Mouse (Mus musculus): ENCODE measurements at regions not wholly inside any gene's neighbourhood (a gene's known extent, or its start where the extent isn't known, plus 50 kb on each side); places are given as distances from the start of the nearest gene placed in this dataset.

GRCm38 (mm10) chr13:45235236-45235635 is 154.3 kb upstream of the Mylip start:
- Histone ChIP-seq H3K36me3 (replicated peaks in 1 of 2; ENCODE audit: control insufficient read depth in 1 of 2, insufficient read depth in 1 of 2, low read length in 1 of 2) (no peaks in the 10 kb centered on the region), H3K4me1 (ENCODE audit: control insufficient read depth in 1 of 2, insufficient read depth in 2 of 2) (no peaks in the 10 kb centered on the region), H3K79me2 (replicated peaks; ENCODE audit: control insufficient read depth, extremely low read depth, insufficient read depth, poor library complexity, severe bottlenecking) (no peaks in the 10 kb centered on the region), H3K9me3 (replicated peaks; ENCODE audit: low read length) (no peaks in the 10 kb centered on the region), H3K4me2 (ENCODE audit: insufficient read depth, low read depth, poor library complexity, severe bottlenecking) (no peak overlapping the region), H3K9ac (ENCODE audit: insufficient read depth, low read depth) (no peak overlapping the region), H3K27me3 (replicated peaks) (peaks cover 2% of the 10 kb centered on the region), H3K4me3 (replicated peaks in 1 of 3; ENCODE audit: low read depth in 2 of 3, low read length in 2 of 3, poor library complexity in 1 of 3) (no peak overlapping the region), H3K27ac (ENCODE audit: insufficient read depth, low read depth) (no peak overlapping the region)
- in situ Hi-C loops (cut with MboI; ENCODE audit: low pct_ligation_motif_present, low pct_unique_long_range_greater_than_20kb, low sequenced_read_pairs): no loop called here
- TF ChIP-seq JUND (conservative IDR thresholded peaks at IDR 0.05; ENCODE audit: low read depth, low read length): no peak
- no peak for TF ChIP-seq NRF1 (IDR thresholded peaks at IDR 0.05; ENCODE audit: low read depth, low read length)
- TF ChIP-seq NELFE (IDR thresholded peaks at IDR 0.05; ENCODE audit: low read depth, low read length): no peak
- TF ChIP-seq JUN (IDR thresholded peaks at IDR 0.05; ENCODE audit: insufficient read depth, low read depth, low read length): no peak
- no peak for TF ChIP-seq POLR2AphosphoS2 (IDR thresholded peaks at IDR 0.05; ENCODE audit: low read depth, low read length)
- TF ChIP-seq RAD21 (IDR thresholded peaks at IDR 0.05; ENCODE audit: low read depth, low read length): no peak
- no peak for TF ChIP-seq UBTF (IDR thresholded peaks at IDR 0.05; ENCODE audit: low read depth, low read length)
- no peak for TF ChIP-seq TBP (conservative IDR thresholded peaks at IDR 0.05; ENCODE audit: low read depth, low read length)
- TF ChIP-seq MAFK (IDR thresholded peaks at IDR 0.05; ENCODE audit: insufficient replicate concordance, low read length): no peak
- no peak for TF ChIP-seq USF2 (conservative IDR thresholded peaks at IDR 0.05; ENCODE audit: low read depth, low read length)
- no peak for TF ChIP-seq ELF1 (IDR thresholded peaks at IDR 0.05; ENCODE audit: low read depth, low read length)
- TF ChIP-seq MEF2A (IDR thresholded peaks at IDR 0.05; ENCODE audit: borderline replicate concordance, low read depth, low read length): no peak
- TF ChIP-seq GABPA (IDR thresholded peaks at IDR 0.05; ENCODE audit: insufficient replicate concordance, low read depth, low read length): no peak
- TF ChIP-seq MYC (IDR thresholded peaks at IDR 0.05; ENCODE audit: low read depth, low read length): no peak
- no peak for TF ChIP-seq TCF12 (IDR thresholded peaks at IDR 0.05; ENCODE audit: low read depth, low read length)
- no peak for TF ChIP-seq CHD1 (IDR thresholded peaks at IDR 0.05; ENCODE audit: low read depth, low read length)
- TF ChIP-seq EP300 (IDR thresholded peaks at IDR 0.05; ENCODE audit: low read length): no peak
- no peak for TF ChIP-seq IRF4 (IDR thresholded peaks at IDR 0.05; ENCODE audit: low read depth, low read length)
- dilution Hi-C loops (cut with MboI; ENCODE audit: extremely low pct_ligation_motif_present, extremely low pct_unique_long_range_greater_than_20kb, low sequenced_read_pairs): no loop called here
- DNase-seq (ENCODE audit: extremely low read depth): no peak

GRCm38 (mm10) chr13:45238258-45238657 is 151.3 kb upstream of the Mylip start:
- in situ Hi-C loops (cut with MboI; ENCODE audit: low pct_ligation_motif_present, low pct_unique_long_range_greater_than_20kb, low sequenced_read_pairs): no loop called here
- Histone ChIP-seq H3K4me3 (replicated peaks in 1 of 3; ENCODE audit: low read depth in 2 of 3, low read length in 2 of 3, poor library complexity in 1 of 3) (no peak overlapping the region), H3K9me3 (replicated peaks; ENCODE audit: low read length) (no peaks in the 10 kb centered on the region), H3K79me2 (replicated peaks; ENCODE audit: control insufficient read depth, extremely low read depth, insufficient read depth, poor library complexity, severe bottlenecking) (no peaks in the 10 kb centered on the region), H3K36me3 (replicated peaks in 1 of 2; ENCODE audit: control insufficient read depth in 1 of 2, insufficient read depth in 1 of 2, low read length in 1 of 2) (no peaks in the 10 kb centered on the region), H3K27ac (ENCODE audit: insufficient read depth, low read depth) (no peak overlapping the region), H3K4me1 (ENCODE audit: control insufficient read depth in 1 of 2, insufficient read depth in 2 of 2) (no peaks in the 10 kb centered on the region), H3K4me2 (ENCODE audit: insufficient read depth, low read depth, poor library complexity, severe bottlenecking) (no peak overlapping the region), H3K9ac (ENCODE audit: insufficient read depth, low read depth) (no peak overlapping the region), H3K27me3 (replicated peaks) (peaks cover 2% of the 10 kb centered on the region)
- DNase-seq (ENCODE audit: extremely low read depth): no peak
- TF ChIP-seq ELF1 (IDR thresholded peaks at IDR 0.05; ENCODE audit: low read depth, low read length) (no peak), GABPA (IDR thresholded peaks at IDR 0.05; ENCODE audit: insufficient replicate concordance, low read depth, low read length) (no peak), NELFE (IDR thresholded peaks at IDR 0.05; ENCODE audit: low read depth, low read length) (no peak), MAZ (IDR thresholded peaks at IDR 0.05; ENCODE audit: low read depth, low read length) (no peak), ZC3H11A (IDR thresholded peaks at IDR 0.05; ENCODE audit: low read depth, low read length) (no peak)
- dilution Hi-C loops (cut with MboI; ENCODE audit: extremely low pct_ligation_motif_present, extremely low pct_unique_long_range_greater_than_20kb, low sequenced_read_pairs): no loop called here

Measured in CH12.LX (cell line).